Mouse (Mus musculus): ENCODE measurements around the gene AU040320.

The AU040320 gene

DNA sequence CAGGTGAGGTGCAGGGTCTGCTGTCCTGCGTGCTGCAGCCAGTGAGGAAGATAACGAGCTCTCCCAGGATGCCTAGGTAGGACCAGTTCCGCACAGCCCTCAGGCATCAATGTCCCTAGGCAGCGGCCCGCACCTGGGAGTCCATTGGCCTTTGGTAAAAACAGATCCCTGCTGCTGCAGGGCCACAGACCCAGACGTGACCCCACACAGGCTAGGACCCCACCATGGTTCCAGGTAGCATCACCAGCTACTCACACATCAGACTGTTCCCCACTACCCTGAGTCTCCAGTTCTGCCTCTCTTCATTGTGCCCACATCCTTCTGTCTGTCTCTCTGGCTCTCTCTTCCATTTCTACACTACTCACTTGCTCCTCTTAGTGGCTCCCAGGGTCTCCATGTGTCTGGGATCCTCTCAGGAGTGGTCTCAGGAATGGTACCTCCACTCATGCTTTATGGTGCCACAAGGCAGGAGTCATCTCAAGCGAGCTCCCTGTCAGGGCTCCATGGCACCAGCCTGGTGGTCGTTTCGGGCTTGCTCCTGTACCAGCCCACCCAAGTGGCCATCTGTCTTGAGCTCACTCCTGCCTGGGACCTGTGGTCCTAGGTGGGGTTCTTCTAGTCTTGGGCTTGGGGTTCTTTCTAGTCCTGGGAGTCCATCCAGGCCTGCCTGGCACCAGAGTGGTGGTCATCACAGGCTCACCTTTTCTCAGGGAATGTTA lies 107.1 kb downstream of the AU040320 start:
- DNase-seq (ENCODE audit: low spot score), result no peak

DNA sequence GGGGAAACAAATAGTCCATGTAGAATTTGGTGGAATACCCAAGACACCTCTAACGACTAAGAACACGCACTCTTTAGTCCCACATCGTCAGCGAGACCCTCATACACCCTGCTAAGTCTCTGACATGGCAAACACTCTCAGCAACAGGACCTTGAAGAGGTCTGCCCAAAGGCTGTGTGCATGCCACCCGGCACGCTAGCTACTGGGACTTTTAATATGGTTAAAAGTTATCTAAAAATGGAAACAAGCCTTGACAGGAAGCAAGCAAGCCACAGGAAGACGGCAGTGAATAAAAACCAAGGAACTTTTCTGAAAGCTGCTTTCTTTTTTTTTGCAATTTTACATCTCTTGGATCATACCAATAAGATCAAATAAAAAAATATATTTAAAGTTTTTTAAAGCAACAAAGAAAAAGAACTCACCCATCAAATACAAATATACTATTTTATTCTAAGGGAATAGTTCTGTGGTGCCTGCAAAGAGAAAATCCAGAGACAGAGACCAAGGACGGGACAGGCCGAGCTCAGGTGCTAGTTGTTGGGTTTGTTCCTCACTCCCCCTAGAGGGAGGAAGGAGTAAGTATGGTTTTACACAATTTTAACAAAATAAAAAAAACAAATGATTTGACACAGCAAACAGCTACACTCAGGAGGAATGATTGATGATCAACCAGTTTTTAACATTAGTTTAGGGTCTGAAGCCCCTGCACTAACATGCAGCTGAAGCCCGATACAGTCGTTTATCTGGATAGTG lies 108.3 kb downstream of the AU040320 start:
- no peak for DNase-seq (ENCODE audit: low spot score)

DNA sequence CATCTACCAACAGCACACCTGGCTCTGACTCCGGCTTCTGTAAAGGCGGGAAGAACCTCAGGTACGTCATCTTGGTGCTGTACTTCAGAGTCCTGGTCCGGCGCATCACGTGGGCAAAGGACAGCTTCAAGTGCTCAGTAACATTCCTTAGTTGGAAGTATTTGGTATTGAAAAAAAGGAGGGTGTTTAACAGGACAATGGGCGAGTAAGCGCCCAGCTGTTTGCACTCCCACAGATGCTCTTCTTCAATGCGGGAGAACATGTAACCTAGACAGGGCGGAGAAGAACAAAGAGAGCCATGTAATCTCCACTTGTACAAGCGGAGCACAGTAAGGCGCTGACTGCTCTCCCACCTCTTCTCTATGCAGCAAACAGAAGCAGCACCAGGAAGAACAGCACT lies 115.4 kb downstream of the AU040320 start:
- DNase-seq (ENCODE audit: low spot score), result no peak

DNA sequence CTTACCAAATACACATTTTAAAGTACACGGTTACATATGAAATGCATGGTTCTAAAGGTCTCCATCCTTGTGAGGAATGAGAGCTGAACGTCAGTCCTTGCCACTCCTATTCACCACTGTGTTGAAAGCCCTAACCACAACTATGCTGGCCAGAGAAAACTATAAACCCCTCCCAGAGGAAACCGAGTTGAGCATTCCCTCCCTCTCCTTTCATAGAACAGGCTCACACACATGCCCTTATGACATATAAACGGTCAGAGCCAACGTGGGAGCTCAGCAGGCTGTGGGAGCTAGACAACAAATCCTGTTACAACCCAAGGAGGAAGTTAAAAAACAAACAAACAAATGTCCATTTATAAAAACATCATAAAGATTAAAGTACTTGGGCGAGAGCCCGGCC lies 119.4 kb downstream of the AU040320 start:
- DNase-seq (ENCODE audit: low spot score), result no peak

DNA sequence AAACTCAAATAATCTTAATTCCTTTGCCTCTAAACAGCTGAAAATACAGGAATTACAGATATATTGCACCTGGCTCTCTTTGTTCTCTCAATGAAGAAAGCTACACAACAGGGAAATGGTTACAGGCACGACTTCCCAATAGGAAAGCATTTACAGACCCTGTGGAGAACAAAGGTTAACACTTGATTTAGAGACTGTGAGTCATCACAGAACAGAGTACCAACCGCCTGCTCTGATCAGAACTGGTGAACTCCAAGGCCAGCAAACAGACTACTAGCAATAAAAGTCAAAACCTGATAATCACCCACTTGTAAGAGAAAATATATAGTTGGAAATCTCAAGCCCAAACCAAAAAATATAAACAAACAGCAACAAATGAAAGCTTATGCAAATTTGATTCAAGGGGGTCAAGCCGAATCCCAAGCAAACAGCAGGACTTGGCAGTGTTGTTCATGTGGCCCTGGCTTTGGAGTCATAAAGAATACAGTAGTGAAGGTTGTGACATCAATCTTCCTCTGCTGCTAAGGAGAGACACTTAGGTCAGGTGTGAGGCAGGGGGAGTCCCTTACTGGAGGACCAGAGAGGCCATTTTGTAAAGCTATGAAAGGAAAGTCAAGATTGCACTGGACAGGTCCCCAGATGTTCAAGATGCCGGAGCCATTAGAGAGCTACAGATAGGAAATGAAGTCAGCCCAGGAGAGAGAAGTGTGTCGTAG lies 126.4 kb downstream of the AU040320 start:
- no peak for DNase-seq (ENCODE audit: low spot score)

DNA sequence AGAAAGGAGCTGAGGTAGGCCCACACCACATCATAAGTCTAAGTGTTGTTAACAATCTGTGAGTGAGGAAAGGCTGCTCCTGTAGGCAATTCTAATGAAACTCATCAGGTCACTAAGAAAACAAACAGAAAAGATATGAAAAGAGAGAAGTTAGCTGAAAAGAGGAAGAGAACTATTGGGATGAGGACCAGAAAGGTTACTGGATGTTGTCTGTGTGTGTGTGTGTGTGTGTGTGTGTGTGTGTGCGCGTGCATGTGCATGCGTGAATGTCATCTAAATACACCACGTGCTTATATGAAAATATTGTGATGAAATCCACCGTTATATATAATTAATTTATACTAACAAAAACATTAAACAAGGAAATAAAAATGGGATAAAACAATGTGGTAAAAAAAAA lies 130.3 kb downstream of the AU040320 start:
- no peak for DNase-seq (ENCODE audit: low spot score)

DNA sequence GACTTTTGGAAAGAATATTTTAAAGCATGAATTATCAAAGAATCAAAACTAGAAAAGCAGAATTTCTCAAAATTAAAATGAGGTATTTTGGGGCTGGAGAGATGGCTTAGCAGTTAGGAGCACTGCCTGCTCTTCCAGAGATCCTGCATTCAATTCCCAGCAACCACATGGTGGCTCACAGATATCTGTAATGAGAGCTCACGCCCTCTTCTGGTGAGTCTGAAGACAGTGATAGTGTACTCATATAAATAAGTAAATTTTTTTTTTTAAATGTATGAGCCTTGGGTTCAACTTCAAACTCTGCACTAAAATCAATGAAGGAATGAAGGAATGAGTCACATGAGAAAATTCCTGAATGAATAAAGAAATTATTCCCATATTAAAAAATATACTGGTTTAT lies 132.6 kb downstream of the AU040320 start:
- DNase-seq (ENCODE audit: low spot score), result no peak

DNA sequence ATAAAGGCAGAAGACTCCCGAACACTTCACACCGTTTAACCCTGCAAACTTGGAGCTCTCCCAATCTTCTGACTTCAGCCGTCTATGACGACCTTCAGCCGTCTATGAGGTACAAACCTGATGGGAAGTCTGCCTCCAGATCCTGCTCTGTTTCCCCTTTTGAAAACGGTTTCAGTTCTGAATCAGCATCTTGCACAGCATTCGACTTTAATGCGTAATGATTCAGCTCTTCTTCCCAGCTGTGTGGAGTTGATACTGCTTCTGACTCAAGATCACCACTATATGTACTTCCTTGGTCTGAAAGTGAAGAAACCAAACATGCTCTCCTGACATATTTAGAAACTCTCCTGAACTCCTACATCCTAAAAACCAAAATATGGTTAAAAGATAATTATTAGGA lies 136.5 kb downstream of the AU040320 start:
- no peak for DNase-seq (ENCODE audit: low spot score)

All from urinary bladder, postnatal 10 days (tissue).